Comparison of ENCODE assay signal across 14 mouse cellular contexts in the genomic region with DNA sequence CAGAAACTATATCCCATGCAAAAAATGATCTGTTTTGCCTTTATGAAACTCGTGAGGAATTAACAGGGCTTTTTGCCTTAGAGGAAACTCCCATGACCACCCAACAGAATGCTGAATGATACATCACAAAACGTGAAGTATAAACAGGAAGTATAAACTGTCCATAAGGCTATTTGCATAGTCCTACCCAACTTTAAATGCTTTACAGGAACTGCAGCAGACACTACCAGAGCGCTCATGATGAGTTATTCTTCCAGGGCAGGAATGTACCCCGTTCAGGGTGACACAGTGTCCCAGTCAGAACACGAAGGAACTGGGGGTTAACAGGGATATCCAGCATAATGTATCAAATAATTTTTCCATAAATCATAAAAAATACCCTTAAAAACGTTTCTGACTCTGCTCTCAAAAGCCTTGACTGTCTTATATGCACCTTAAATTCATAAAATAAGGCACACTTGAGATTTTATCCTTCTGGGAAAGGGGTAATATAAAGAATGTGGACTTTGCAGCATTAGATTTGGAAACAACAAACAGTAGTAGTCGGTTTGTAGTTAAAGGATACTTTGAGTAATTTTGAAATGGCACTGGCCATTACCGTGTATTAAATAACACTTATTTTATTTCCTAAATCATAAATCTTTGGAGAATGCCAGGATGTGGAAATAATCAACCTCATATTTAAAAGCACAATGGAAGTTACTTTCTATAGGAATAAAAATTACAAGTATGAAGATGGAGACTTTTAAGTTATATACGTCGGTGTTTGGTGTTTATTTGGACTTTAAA.
A peak's percentile ranks its signal among the peaks of the same experiment; 100 is the strongest.
DNase-seq lines count a peak whose midpoint lies in the region; ATAC-seq and TF ChIP-seq lines count a peak whose summit lies in the region.
"Had no signal": no experiment of that assay in that cellular context is flagged by ENCODE, and none has a peak within 500 bp of the region (broad histone marks: within the 10 kb centered on the region; RNA-seq: fewer than 3 reads in every experiment).

No protein-coding gene starts in this region.

- intact Hi-C loops in heart, adult 2 months (cut with DNase I): no loop called here

- TF ChIP-seq EP300 in heart, adult 2 months (IDR thresholded peaks at IDR 0.05; ENCODE audit: insufficient read depth, low read depth, low read length): no peak

- peaks cover 2% of the 10 kb centered on the region; the same call in 1 of the 2 replicates for H3K4me1 ChIP-seq in heart, embryonic 16.5 days (ENCODE audit: control insufficient read depth, insufficient read depth, low read length)
- peaks cover 4% of the 10 kb centered on the region; the same call in 1 of the 2 replicates for H3K4me1 ChIP-seq in heart, adult 2 months (ENCODE audit: control insufficient read depth, insufficient read depth, low read length)
- H3K4me1 ChIP-seq in embryonic facial prominence, embryonic 12.5 days: peaks cover 16% of the 10 kb centered on the region
- peaks cover 9% of the 10 kb centered on the region for H3K4me1 ChIP-seq in limb, embryonic 12.5 days (replicated peaks)
- peaks cover 4% of the 10 kb centered on the region; the same call in 1 of the 2 replicates for H3K4me1 ChIP-seq in midbrain, embryonic 10.5 days
- H3K4me1 ChIP-seq: midbrain, embryonic 15.5 days had no signal

- H3K27me3 ChIP-seq in heart, embryonic 16.5 days (ENCODE audit: control insufficient read depth, insufficient read depth, low read length): no peaks in the 10 kb centered on the region
- no peaks in the 10 kb centered on the region for H3K27me3 ChIP-seq in heart, adult 2 months (ENCODE audit: control insufficient read depth, insufficient read depth, low read length)
- no peaks in the 10 kb centered on the region for H3K27me3 ChIP-seq in embryonic facial prominence, embryonic 12.5 days
- no peaks in the 10 kb centered on the region for H3K27me3 ChIP-seq in limb, embryonic 12.5 days
- H3K27me3 ChIP-seq in midbrain, embryonic 10.5 days (ENCODE audit: low read depth, poor library complexity, severe bottlenecking): no peaks in the 10 kb centered on the region
- H3K27me3 ChIP-seq: CH12.LX; midbrain, embryonic 15.5 days had no signal

- no peak for ATAC-seq in heart, embryonic 16.5 days (replicated peaks; ENCODE audit: extremely low read depth, insufficient read depth, low FRiP score)
- ATAC-seq in embryonic facial prominence, embryonic 12.5 days (ENCODE audit: insufficient number of reproducible peaks, insufficient read depth, low FRiP score, low TSS enrichment): peak; percentile 75; the same call in 1 of the 2 replicates
- peak; percentile 78 for ATAC-seq in limb, embryonic 12.5 days (ENCODE audit: insufficient number of reproducible peaks, insufficient read depth, low FRiP score, low TSS enrichment, low read depth)
- ATAC-seq: hindbrain, postnatal 0 days; liver, postnatal 0 days; midbrain, embryonic 15.5 days had no signal

- TF ChIP-seq CTCF in heart, adult 2 months (IDR thresholded peaks at IDR 0.05): no peak

- H3K4me3 ChIP-seq in heart, embryonic 16.5 days (ENCODE audit: low read length): no peak overlapping the region
- no peak overlapping the region for H3K4me3 ChIP-seq in heart, adult 2 months
- H3K4me3 ChIP-seq in embryonic facial prominence, embryonic 12.5 days: no peak overlapping the region
- H3K4me3 ChIP-seq in limb, embryonic 12.5 days (replicated peaks): no peak overlapping the region
- no peak overlapping the region for H3K4me3 ChIP-seq in midbrain, embryonic 10.5 days
- H3K4me3 ChIP-seq: layer of hippocampus, adult 2 months; midbrain, embryonic 15.5 days had no signal

- 55% methylated on average over 10 of the region's 10 CpGs for WGBS in heart, embryonic 16.5 days
- 60% methylated on average over 10 of the region's 10 CpGs for WGBS in heart, adult 2 months
- 39% methylated on average over 10 of the region's 10 CpGs for WGBS in embryonic facial prominence, embryonic 12.5 days
- WGBS in limb, embryonic 12.5 days: 33% methylated on average over 10 of the region's 10 CpGs
- 78% methylated on average over 10 of the region's 10 CpGs for WGBS in midbrain, embryonic 10.5 days

- H3K27ac ChIP-seq in heart, embryonic 16.5 days (ENCODE audit: low read length): peak overlapping the region; percentile 21; the same call in 1 of the 2 replicates
- H3K27ac ChIP-seq in heart, adult 2 months: no peak overlapping the region; the same call in 1 of the 2 replicates
- peak overlapping the region; percentile 88 for H3K27ac ChIP-seq in embryonic facial prominence, embryonic 12.5 days
- H3K27ac ChIP-seq in limb, embryonic 12.5 days: peak overlapping the region; percentile 88
- no peak overlapping the region for H3K27ac ChIP-seq in midbrain, embryonic 10.5 days (replicated peaks)
- H3K27ac ChIP-seq: hindbrain, postnatal 0 days; layer of hippocampus, adult 2 months; midbrain, embryonic 15.5 days had no signal

- no peaks in the 10 kb centered on the region for H3K79me2 ChIP-seq in heart, adult 2 months (replicated peaks; ENCODE audit: control insufficient read depth, insufficient read depth, low read length)

- H3K4me2 ChIP-seq in heart, embryonic 16.5 days (ENCODE audit: low read depth, low read length): no peak overlapping the region
- no peak overlapping the region for H3K4me2 ChIP-seq in embryonic facial prominence, embryonic 12.5 days (replicated peaks)
- H3K4me2 ChIP-seq in limb, embryonic 12.5 days: no peak overlapping the region
- H3K4me2 ChIP-seq: midbrain, embryonic 15.5 days had no signal

- DNase-seq in heart, adult 2 months: no peak
- DNase-seq in A20 (ENCODE audit: low read depth, low spot score): peak; percentile 4
- DNase-seq in right cerebral cortex, postnatal 10 days (ENCODE audit: low spot score in 2 of 2): no peak
- DNase-seq in B cell, adult 2 months: no peak
- no peak for DNase-seq in midbrain, embryonic 10.5 days (ENCODE audit: low spot score)
- DNase-seq: adrenal gland, postnatal 25 days; liver, postnatal 0 days had no signal

- no peak for TF ChIP-seq POLR2A in heart, adult 2 months (IDR thresholded peaks at IDR 0.05; ENCODE audit: insufficient read depth, low read depth, low read length)

- H3K9me3 ChIP-seq in heart, embryonic 16.5 days (replicated peaks; ENCODE audit: control insufficient read depth, low read length): no peaks in the 10 kb centered on the region
- H3K9me3 ChIP-seq in embryonic facial prominence, embryonic 12.5 days: no peaks in the 10 kb centered on the region
- no peaks in the 10 kb centered on the region for H3K9me3 ChIP-seq in limb, embryonic 12.5 days
- no peaks in the 10 kb centered on the region for H3K9me3 ChIP-seq in midbrain, embryonic 10.5 days (replicated peaks)
- H3K9me3 ChIP-seq: midbrain, embryonic 15.5 days had no signal

- H3K9ac ChIP-seq in heart, embryonic 16.5 days (ENCODE audit: low read length): no peak overlapping the region
- no peak overlapping the region for H3K9ac ChIP-seq in heart, adult 2 months (ENCODE audit: low read depth, low read length)
- 0 out of 2 replicates have a peak overlapping the region, but pooled peaks have one; percentile 19 for H3K9ac ChIP-seq in embryonic facial prominence, embryonic 12.5 days
- no peak overlapping the region for H3K9ac ChIP-seq in limb, embryonic 12.5 days (replicated peaks)
- H3K9ac ChIP-seq: liver, postnatal 0 days; midbrain, embryonic 15.5 days had no signal

- H3K36me3 ChIP-seq in heart, embryonic 16.5 days (ENCODE audit: control insufficient read depth, insufficient read depth): no peaks in the 10 kb centered on the region
- H3K36me3 ChIP-seq in heart, adult 2 months (ENCODE audit: control insufficient read depth, insufficient read depth, low read length): peaks cover 2% of the 10 kb centered on the region
- peaks cover 5% of the 10 kb centered on the region; the same call in 1 of the 2 replicates for H3K36me3 ChIP-seq in embryonic facial prominence, embryonic 12.5 days
- peaks cover 13% of the 10 kb centered on the region for H3K36me3 ChIP-seq in limb, embryonic 12.5 days
- H3K36me3 ChIP-seq in midbrain, embryonic 10.5 days: no peaks in the 10 kb centered on the region
- H3K36me3 ChIP-seq: midbrain, embryonic 15.5 days had no signal

Comparison
In these comparisons a context has a peak if more than half of its experiments do, and no peak if none do; other contexts are left out.
1. H3K27ac ChIP-seq: peak in heart, embryonic 16.5 days (single experiment), embryonic facial prominence, embryonic 12.5 days (single experiment) and limb, embryonic 12.5 days (single experiment); none in heart, adult 2 months (single experiment) and midbrain, embryonic 10.5 days (single experiment).